Comparison of ENCODE assay signal across 15 mouse cellular contexts in the genomic region with DNA sequence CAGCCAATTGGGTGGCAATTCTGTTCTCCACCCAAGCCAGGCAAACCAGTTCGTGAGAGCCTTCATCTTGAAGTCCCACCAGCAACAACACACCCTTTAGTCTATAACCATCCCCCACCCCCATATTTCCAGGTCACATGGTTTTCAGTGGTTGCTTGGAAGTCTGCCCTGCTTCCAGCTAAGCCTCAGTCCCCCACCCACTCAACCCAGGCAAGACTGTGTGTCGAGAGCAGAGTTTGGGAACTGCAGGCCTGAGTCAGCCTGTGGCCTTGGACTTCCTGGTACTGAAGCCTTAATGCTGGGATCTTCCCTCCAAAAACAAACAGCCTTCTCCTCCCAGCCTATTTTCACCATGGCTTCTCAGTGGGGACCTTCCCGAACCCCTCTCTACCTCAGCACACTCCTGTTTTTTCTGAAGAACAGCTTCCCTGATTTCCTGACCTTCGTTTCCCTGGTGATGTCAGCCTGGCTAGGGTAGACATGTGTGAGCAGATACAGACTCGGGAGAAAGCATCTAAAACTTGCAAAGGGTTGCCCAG. TPM values are rescaled to one million over a fixed set of nuclear protein-coding genes. Genes with fewer than 3 reads are reported as not detected.
DNase-seq lines count a peak whose midpoint lies in the region; ATAC-seq and TF ChIP-seq lines count a peak whose summit lies in the region.
"Had no signal": no experiment of that assay in that cellular context is flagged by ENCODE, and none has a peak within 500 bp of the region (broad histone marks: within the 10 kb centered on the region; RNA-seq: fewer than 3 reads in every experiment).

No protein-coding gene starts in this region.

- peaks cover 47% of the 10 kb centered on the region for H3K4me1 ChIP-seq in olfactory bulb, adult 2 months (ENCODE audit: control insufficient read depth, insufficient read depth, low read length)

- 28% methylated on average over 5 of the region's 5 CpGs for WGBS in olfactory bulb, adult 2 months

- TF ChIP-seq CTCF in layer of hippocampus, adult 2 months (conservative IDR thresholded peaks at IDR 0.05), result no peak
- no peak for TF ChIP-seq CTCF in olfactory bulb, adult 2 months (IDR thresholded peaks at IDR 0.05; ENCODE audit: insufficient read depth, low read depth, low read length)

- peak overlapping the region; percentile 53; the same call in 1 of the 2 replicates for H3K27ac ChIP-seq in layer of hippocampus, adult 2 months
- H3K27ac ChIP-seq in olfactory bulb, adult 2 months (ENCODE audit: insufficient read depth, low read depth, low read length), result peak overlapping the region; percentile 71

- H3K4me3 ChIP-seq in layer of hippocampus, adult 2 months, result no peak overlapping the region
- no peak overlapping the region for H3K4me3 ChIP-seq in olfactory bulb, adult 2 months (ENCODE audit: insufficient read depth, low read depth, low read length)

- ATAC-seq in megakaryocyte, adult 5-6 weeks (ENCODE audit: poor library complexity, severe bottlenecking), result no peak
- ATAC-seq: lung, postnatal 0 days had no signal

- TF ChIP-seq POLR2A in olfactory bulb, adult 2 months (IDR thresholded peaks at IDR 0.05; ENCODE audit: insufficient read depth, low read depth, low read length), result no peak

- peak; percentile 78 for DNase-seq in adrenal gland, adult 2 months
- no peak for DNase-seq in adrenal gland, adult 8-10 months
- no peak for DNase-seq in layer of hippocampus, adult 2 months (ENCODE audit: low spot score in 2 of 2)
- no peak for DNase-seq in layer of hippocampus, adult 11-12 months (ENCODE audit: low spot score)
- DNase-seq in adrenal gland, postnatal 25 days, result peak; percentile 49
- DNase-seq in T-cell, adult 2 months (ENCODE audit: low spot score), result no peak
- DNase-seq: cerebellum, adult 18-20 months; heart, adult 11 months; heart, postnatal 36 days; kidney, adult 8-10 months; layer of hippocampus, adult 9-11 months had no signal

RNA-seq across cellular contexts. Expression of a gene that starts 2.5 kb away (rescaled TPM):
- total RNA-seq in adrenal gland, adult 2 months (2021), result 100 to 1,000 TPM; 121 to 151 TPM
- polyA plus RNA-seq in adrenal gland, adult 2 months (2012; rRNA removed), result 721 and 995 TPM in 2 replicates
- total RNA-seq in adrenal gland, adult 8-10 months (2022), result 100 to 1,000 TPM; 152 to 212 (median 184) TPM
- total RNA-seq in layer of hippocampus, adult 2 months (2021), result 10 to 100 TPM; 74.0 to 76.7 TPM
- total RNA-seq in adrenal gland, postnatal 25 days (2021), result 178 and 283 TPM in 2 replicates
- not detected in 2 replicates for polyA plus RNA-seq in olfactory bulb, adult 2 months (2012; ENCODE audit: insufficient read depth, insufficient read length, low replicate concordance, missing spikeins)
- 16.3 and 20.9 TPM in 2 replicates for total RNA-seq in megakaryocyte, adult 5-6 weeks (2015)
- total RNA-seq in megakaryocyte, adult 5-6 weeks (2017), result 21.8 and 23.1 TPM in 2 replicates

RNA-seq across cellular contexts. Expression of a gene that starts 3.7 kb away (rescaled TPM):
- 10 to 100 TPM; 12.3 to 13.1 TPM for total RNA-seq in adrenal gland, adult 2 months (2021)
- 7.9 and 10.1 TPM in 2 replicates for polyA plus RNA-seq in adrenal gland, adult 2 months (2012; rRNA removed)
- total RNA-seq in adrenal gland, adult 8-10 months (2022), result 10 to 100 TPM; 14.7 to 22.5 (median 17.6) TPM
- not detected for total RNA-seq in layer of hippocampus, adult 2 months (2021)
- 13.2 and 13.4 TPM in 2 replicates for total RNA-seq in adrenal gland, postnatal 25 days (2021)
- not detected in 2 replicates for polyA plus RNA-seq in olfactory bulb, adult 2 months (2012; ENCODE audit: insufficient read depth, insufficient read length, low replicate concordance, missing spikeins)
- not detected in 2 replicates for total RNA-seq in megakaryocyte, adult 5-6 weeks (2015)
- total RNA-seq in megakaryocyte, adult 5-6 weeks (2017), result not detected in 2 replicates
- total RNA-seq: heart, postnatal 36 days; left cerebral cortex, postnatal 25 days had no signal

RNA-seq across cellular contexts. Expression of a gene that starts 44.2 kb away (rescaled TPM):
- 10 to 100 TPM; 16.8 to 19.7 TPM for total RNA-seq in adrenal gland, adult 2 months (2021)
- 13.4 and 14.8 TPM in 2 replicates for polyA plus RNA-seq in adrenal gland, adult 2 months (2012; rRNA removed)
- total RNA-seq in adrenal gland, adult 8-10 months (2022), result 10 to 100 TPM; 15.3 to 20.7 (median 19.6) TPM
- total RNA-seq in layer of hippocampus, adult 2 months (2021), result 10 to 100 TPM; 11.5 to 12.3 TPM
- total RNA-seq in adrenal gland, postnatal 25 days (2021), result 13.2 and 17.1 TPM in 2 replicates
- polyA plus RNA-seq in olfactory bulb, adult 2 months (2012; ENCODE audit: insufficient read depth, insufficient read length, low replicate concordance, missing spikeins), result not detected in 2 replicates
- 8.0 and 10.1 TPM in 2 replicates for total RNA-seq in megakaryocyte, adult 5-6 weeks (2015)
- total RNA-seq in megakaryocyte, adult 5-6 weeks (2017), result 6.5 and 12.1 TPM in 2 replicates

RNA-seq across cellular contexts. Expression of a gene that starts 57.0 kb away (rescaled TPM):
- 100 to 1,000 TPM; 117 to 136 TPM for total RNA-seq in adrenal gland, adult 2 months (2021)
- polyA plus RNA-seq in adrenal gland, adult 2 months (2012; rRNA removed), result 13.8 and 14.0 TPM in 2 replicates
- total RNA-seq in adrenal gland, adult 8-10 months (2022), result 100 to 1,000 TPM; 137 to 154 (median 149) TPM
- total RNA-seq in layer of hippocampus, adult 2 months (2021), result 10 to 100 TPM; 28.0 to 28.4 TPM
- 136 and 143 TPM in 2 replicates for total RNA-seq in adrenal gland, postnatal 25 days (2021)
- not detected in 2 replicates for polyA plus RNA-seq in olfactory bulb, adult 2 months (2012; ENCODE audit: insufficient read depth, insufficient read length, low replicate concordance, missing spikeins)
- 136 and 146 TPM in 2 replicates for total RNA-seq in megakaryocyte, adult 5-6 weeks (2015)
- 154 and 160 TPM in 2 replicates for total RNA-seq in megakaryocyte, adult 5-6 weeks (2017)

Comparison
In these comparisons a context has a peak if more than half of its experiments do, and no peak if none do; other contexts are left out.
1. DNase-seq: peak in adrenal gland, adult 2 months (single experiment) and adrenal gland, postnatal 25 days (single experiment); none in adrenal gland, adult 8-10 months (single experiment), layer of hippocampus, adult 2 months (0 of 2), layer of hippocampus, adult 11-12 months (single experiment) and T-cell, adult 2 months (single experiment).
2. RNA of a gene that starts 3.7 kb away (total RNA-seq): 14.7 to 22.5 TPM in adrenal gland, adult 8-10 months, 13.2 to 13.4 TPM in adrenal gland, postnatal 25 days and 12.3 to 13.1 TPM in adrenal gland, adult 2 months; not detected in layer of hippocampus, adult 2 months and not detected in megakaryocyte, adult 5-6 weeks; every median in the first group is over 10 times any median in the second.